Mouse (Mus musculus) kidney, embryonic 16.5 days (tissue): ENCODE measurements around the gene Lrp6. TPM values are rescaled to one million over a fixed set of nuclear protein-coding genes. Genes with fewer than 3 reads are reported as not detected.

Source experiments
- ATAC-seq: fragments of 200-750 bp; cut with Nextera tagmentation; 2 replicates; pipeline ENCODE4 v1.8.0; 2017; ENCODE audit warnings: moderate TSS enrichment; ENCODE audit not compliant: low FRiP score, low TSS enrichment
- H3K27ac ChIP-seq: fragments of 300-500 bp; sonication (generic); 2 replicates; pipeline ENCODE4 v1.5.1; 2014; ENCODE audit warnings: low read length
- H3K27me3 ChIP-seq: fragments of 300-500 bp; sonication (generic); 2 replicates; pipeline ENCODE4 v1.6.1; 2014; ENCODE audit warnings: low read length, control low read depth, mixed read lengths; ENCODE audit not compliant: insufficient read depth
- H3K36me3 ChIP-seq: fragments of 300-500 bp; sonication (generic); 2 replicates; pipeline ENCODE4 v1.6.1; 2014; ENCODE audit warnings: low read length, control low read depth, mixed read lengths; ENCODE audit not compliant: insufficient read depth
- H3K4me1 ChIP-seq: fragments of 300-500 bp; sonication (generic); 2 replicates; pipeline ENCODE4 v1.6.1; 2014; ENCODE audit warnings: low read length, control low read depth, mixed read lengths; ENCODE audit not compliant: insufficient read depth
- H3K4me2 ChIP-seq: fragments of 300-500 bp; sonication (generic); replicated peaks from 2 replicates; pipeline ENCODE4 v1.6.1; 2014; ENCODE audit warnings: low read depth, low read length
- H3K4me3 ChIP-seq: fragments of 300-500 bp; sonication (generic); 2 replicates; pipeline ENCODE4 v1.5.1; 2014; ENCODE audit warnings: mild to moderate bottlenecking, low read length
- H3K9ac ChIP-seq: fragments of 300-500 bp; sonication (generic); replicated peaks from 2 replicates; pipeline ENCODE4 v1.6.1; 2014; ENCODE audit warnings: low read length
- H3K9me3 ChIP-seq: fragments of 300-500 bp; sonication (generic); 2 replicates; pipeline ENCODE4 v1.6.1; 2016; ENCODE audit warnings: low read length, control low read depth
- WGBS: fragments of 180-500 bp; shearing (Covaris S2); extraction: QIAGEN DNeasy Blood & Tissue Kit; methylation state at CpG from one replicate; pipeline ENCODE4 v1.1.7; 2014; 5-methylcytosine and 5-hydroxymethylcytosine counted together
- polyA plus RNA-seq: library from polyadenylated mRNA; unstranded; fragments of >200 nt; fragmentation: Nextera tagmentation; extraction: Ambion mirVana; gene quantifications from 2 replicates; pipeline ENCODE4 v1.2.1, GENCODE M21; 2015

Lrp6 gene
- polyA plus RNA-seq, 1 experiment from 2014 or later, result 37.4 TPM

DNA sequence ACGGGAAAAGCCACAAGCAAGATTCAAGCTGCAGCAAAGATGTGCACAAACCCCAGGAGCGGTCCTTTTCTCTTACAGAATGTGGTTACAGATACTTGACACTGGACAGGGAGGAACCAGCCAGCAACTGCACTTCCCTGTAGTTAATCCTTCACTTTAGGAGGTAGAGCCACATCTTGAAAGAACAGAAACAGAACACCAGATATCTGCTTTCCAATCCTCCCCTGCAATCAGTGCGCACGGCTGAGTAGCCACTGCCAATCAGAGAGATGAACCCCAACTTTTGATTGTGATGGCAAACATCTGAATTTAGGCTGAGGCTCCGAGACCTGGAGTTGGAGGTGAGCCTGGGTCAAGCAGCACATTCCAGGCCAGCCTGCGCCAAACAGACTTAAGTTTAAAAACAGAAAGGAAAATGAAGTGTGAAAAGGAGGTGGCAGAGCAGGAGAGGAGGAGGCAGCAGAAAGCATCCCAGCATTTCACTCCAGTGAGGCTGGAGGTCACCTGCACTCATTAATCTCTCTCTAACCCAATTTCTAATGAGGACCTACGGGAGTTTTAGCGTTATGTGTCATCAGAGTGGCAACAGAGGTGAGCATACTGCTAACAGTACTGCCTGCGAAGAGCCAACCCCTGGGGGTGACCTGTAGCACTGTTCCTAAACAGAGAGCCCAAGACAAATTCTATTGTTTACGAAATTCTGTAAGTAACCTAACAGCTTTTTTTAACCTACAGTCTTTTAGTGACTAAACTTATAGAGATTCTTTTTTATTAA is 39.8 kb downstream of the Lrp6 start:
- peaks cover 42% of the 10 kb centered on the region for H3K4me1 ChIP-seq
- H3K9ac ChIP-seq, result no peak overlapping the region
- 28% methylated on average over 10 of the region's 10 CpGs for WGBS
- H3K4me2 ChIP-seq, result 0 out of 2 replicates have a peak overlapping the region, but pooled peaks have one; percentile 3
- peaks cover 3% of the 10 kb centered on the region; the same call in 1 of the 2 replicates for H3K36me3 ChIP-seq
- peak overlapping the region; percentile 44 for H3K27ac ChIP-seq
- peak; percentile 83 for ATAC-seq
- no peaks in the 10 kb centered on the region for H3K9me3 ChIP-seq
- no peaks in the 10 kb centered on the region for H3K27me3 ChIP-seq
- H3K4me3 ChIP-seq, result no peak overlapping the region

DNA sequence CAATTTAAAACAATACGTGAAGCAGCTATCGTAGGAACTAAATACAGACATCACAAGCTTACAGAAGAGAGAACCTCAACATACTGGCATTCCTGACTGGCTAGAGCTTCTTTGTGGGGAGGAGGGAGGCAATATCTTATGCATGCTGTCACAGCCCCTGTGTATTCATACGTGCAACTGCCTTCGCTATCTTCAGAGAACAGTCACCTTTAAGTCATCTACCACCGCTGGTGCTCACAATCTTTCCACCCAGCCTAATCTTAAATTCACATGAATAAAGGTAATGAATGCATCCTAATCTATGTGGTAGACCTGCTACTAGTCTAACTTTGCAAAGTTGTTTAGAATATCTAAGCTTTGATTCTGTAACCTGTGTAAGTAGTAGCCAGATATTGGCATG is 40.5 kb downstream of the Lrp6 start:
- H3K4me1 ChIP-seq, result peaks cover 47% of the 10 kb centered on the region
- H3K9me3 ChIP-seq, result no peaks in the 10 kb centered on the region
- H3K27me3 ChIP-seq, result no peaks in the 10 kb centered on the region
- H3K36me3 ChIP-seq, result peaks cover 3% of the 10 kb centered on the region; the same call in 1 of the 2 replicates
- no peak overlapping the region for H3K27ac ChIP-seq
- no peak overlapping the region for H3K4me2 ChIP-seq
- WGBS, result 53% methylated on average over 5 of the region's 5 CpGs
- H3K4me3 ChIP-seq, result no peak overlapping the region
- no peak for ATAC-seq
- H3K9ac ChIP-seq, result no peak overlapping the region

DNA sequence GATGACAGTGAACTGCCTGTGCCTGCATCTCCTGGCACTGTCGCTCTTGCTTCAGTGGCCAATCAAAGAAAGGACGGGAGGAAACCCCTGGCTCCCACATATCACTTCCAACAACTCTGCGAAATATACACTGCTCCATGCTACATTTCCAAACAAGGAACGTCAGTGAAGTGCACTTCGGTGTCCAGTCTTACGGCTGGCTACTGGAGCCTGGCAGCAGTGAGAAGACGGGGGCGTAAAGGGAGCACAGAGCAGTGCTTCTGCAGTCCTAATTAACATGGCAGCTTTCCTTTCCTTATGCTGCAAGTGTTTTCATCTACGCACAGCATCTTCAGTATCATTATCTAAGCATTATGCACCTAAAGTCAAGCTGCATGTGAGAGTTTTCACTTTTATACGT is 45.4 kb downstream of the Lrp6 start:
- 0 out of 2 replicates have a peak overlapping the region, but pooled peaks have one; percentile 7 for H3K4me2 ChIP-seq
- H3K27ac ChIP-seq, result peak overlapping the region; percentile 57
- 47% methylated on average over 10 of the region's 10 CpGs for WGBS
- H3K27me3 ChIP-seq, result no peaks in the 10 kb centered on the region
- no peak overlapping the region for H3K4me3 ChIP-seq
- no peaks in the 10 kb centered on the region for H3K36me3 ChIP-seq
- no peak overlapping the region for H3K9ac ChIP-seq
- ATAC-seq, result no peak
- peaks cover 39% of the 10 kb centered on the region for H3K4me1 ChIP-seq
- H3K9me3 ChIP-seq, result no peaks in the 10 kb centered on the region

DNA sequence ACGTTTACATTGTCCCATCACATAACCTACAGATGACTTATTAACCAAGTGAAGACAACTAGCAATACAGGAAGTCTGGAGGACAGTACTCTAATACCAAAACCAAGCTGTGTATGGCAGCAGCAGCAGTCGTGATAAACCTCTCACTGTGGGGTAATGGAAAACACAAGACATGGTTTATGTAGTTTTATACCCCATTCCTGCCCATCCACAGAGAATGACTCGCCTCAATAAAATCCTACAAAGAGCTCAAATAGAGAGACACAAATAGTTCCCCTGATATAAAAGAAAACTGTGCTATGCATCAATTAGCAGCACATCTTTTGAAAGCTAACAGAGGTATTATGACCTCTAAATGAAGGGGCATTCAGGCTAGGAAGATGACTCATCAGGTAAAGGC is 45.9 kb downstream of the Lrp6 start:
- no peak for ATAC-seq
- no peak overlapping the region for H3K4me3 ChIP-seq

DNA sequence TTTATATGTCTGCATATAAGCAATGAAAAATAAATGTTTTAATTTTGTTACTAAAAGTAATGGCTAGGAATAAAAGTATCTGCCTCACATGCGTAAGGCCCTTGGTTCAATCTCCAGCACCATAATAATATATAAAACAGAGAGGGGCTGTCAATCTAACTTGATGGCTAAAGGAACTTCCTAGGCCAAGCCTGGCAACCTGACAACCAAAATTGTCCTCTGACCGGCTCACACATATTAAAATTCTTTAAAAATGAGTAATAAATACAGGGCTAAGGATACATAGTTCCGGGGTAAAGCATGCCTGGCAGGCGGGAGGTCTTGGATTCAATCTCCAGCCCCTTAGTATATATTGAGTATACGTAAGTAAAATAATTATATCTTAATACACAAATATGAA is 48.3 kb downstream of the Lrp6 start:
- no peak overlapping the region for H3K4me3 ChIP-seq
- H3K27ac ChIP-seq, result no peak overlapping the region
- H3K9ac ChIP-seq, result no peak overlapping the region
- H3K4me2 ChIP-seq, result no peak overlapping the region
- 87% methylated on average over 5 of the region's 5 CpGs for WGBS
- H3K4me1 ChIP-seq, result peaks cover 36% of the 10 kb centered on the region
- ATAC-seq, result no peak
- no peaks in the 10 kb centered on the region for H3K9me3 ChIP-seq
- no peaks in the 10 kb centered on the region for H3K36me3 ChIP-seq
- H3K27me3 ChIP-seq, result no peaks in the 10 kb centered on the region

More for the DNA sequence above, 45.9 kb downstream of the Lrp6 start:
- H3K27me3 ChIP-seq, result no peaks in the 10 kb centered on the region
- WGBS, result 41% methylated on average over 3 of the region's 3 CpGs
- H3K9me3 ChIP-seq, result no peaks in the 10 kb centered on the region
- H3K36me3 ChIP-seq, result no peaks in the 10 kb centered on the region
- H3K4me2 ChIP-seq, result 0 out of 2 replicates have a peak overlapping the region, but pooled peaks have one; percentile 7
- H3K9ac ChIP-seq, result no peak overlapping the region
- H3K4me1 ChIP-seq, result peaks cover 35% of the 10 kb centered on the region
- H3K27ac ChIP-seq, result peak overlapping the region; percentile 57; the same call in 1 of the 2 replicates

DNA sequence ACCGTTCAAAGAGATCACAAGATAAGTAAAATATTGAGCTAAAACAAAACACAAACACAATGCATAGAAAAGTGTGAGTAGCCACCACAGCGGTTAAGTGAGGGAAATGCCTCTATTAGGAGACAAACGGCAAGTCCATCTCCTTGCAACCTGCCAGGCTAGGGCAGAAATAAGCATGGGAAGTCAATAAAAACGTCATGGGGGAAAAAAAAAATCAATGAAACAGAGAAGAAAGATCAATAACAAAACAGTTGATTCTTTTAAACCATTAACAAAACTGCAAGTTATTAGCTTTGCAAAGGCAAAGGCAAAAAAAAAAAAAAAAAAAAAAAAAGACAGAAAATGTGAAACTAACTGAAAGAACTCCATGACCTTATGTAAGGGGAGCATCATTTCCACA is 49.6 kb downstream of the Lrp6 start:
- Histone ChIP-seq H3K27ac (no peak overlapping the region), H3K9me3 (no peaks in the 10 kb centered on the region), H3K4me2 (no peak overlapping the region), H3K4me1 (peaks cover 38% of the 10 kb centered on the region), H3K9ac (no peak overlapping the region), H3K27me3 (no peaks in the 10 kb centered on the region), H3K36me3 (no peaks in the 10 kb centered on the region), H3K4me3 (no peak overlapping the region)
- 52% methylated on average over 4 of the region's 4 CpGs for WGBS
- ATAC-seq, result no peak

DNA sequence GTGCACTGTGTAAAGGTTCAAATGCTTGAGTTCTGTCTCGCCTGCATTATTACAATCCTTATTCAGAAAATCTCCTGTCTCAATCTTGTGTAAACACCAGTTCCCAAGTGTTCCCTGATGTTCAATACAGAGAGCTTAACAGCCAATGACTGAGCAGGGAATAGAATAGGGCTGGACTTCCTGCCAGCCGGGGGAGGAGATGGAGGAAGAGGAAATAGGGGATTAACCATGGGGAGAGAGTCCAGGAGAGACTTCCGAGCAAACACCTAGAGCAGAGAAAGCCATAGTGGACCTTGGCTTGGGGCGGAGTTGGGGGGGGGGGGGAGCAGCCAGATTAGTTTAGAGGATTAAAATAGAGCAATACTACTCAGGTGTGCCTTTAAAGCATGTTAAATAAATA is 51.3 kb downstream of the Lrp6 start:
- 69% methylated on average over 4 of the region's 4 CpGs for WGBS
- no peak; the same call in 1 of the 2 replicates for ATAC-seq
- no peak overlapping the region for H3K4me3 ChIP-seq

DNA sequence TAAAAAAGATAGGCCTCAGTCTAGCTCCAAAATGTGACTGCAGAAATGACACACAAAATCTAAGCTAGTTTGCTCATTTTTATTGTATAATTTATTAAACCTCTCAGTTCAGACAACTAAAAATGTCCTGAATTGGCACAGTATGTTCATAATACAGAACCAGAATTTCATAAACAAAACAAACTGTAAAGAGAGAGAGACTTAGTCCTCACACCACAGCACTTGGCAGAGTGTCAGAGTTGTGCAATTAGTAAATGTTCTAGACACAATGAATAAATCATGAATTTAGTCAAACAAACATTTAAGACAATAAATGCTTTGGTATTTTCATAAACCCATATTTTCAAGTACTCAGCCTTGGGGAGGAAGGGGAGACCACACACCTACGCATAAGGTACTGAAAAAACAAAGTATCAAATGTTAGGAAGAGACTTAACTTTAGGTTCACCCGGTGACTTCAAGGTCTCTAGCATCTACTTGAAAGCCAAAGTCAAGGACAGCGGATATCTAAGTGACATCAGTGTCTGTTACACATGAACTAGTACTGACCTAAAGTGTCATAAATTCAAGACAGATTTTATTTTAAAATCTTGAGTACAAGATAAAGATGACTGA is 52.8 kb downstream of the Lrp6 start:
- Histone ChIP-seq H3K27me3 (no peaks in the 10 kb centered on the region), H3K4me1 (peaks cover 42% of the 10 kb centered on the region), H3K36me3 (0 out of 2 replicates have a peak, but pooled peaks cover under 1% of the 10 kb centered on the region), H3K4me2 (no peak overlapping the region), H3K9ac (no peak overlapping the region), H3K9me3 (no peaks in the 10 kb centered on the region), H3K4me3 (no peak overlapping the region), H3K27ac (no peak overlapping the region)
- 52% methylated on average over 3 of the region's 3 CpGs for WGBS
- no peak for ATAC-seq

More for the DNA sequence above, 51.3 kb downstream of the Lrp6 start:
- no peaks in the 10 kb centered on the region for H3K36me3 ChIP-seq
- no peak overlapping the region for H3K9ac ChIP-seq
- no peak overlapping the region for H3K4me2 ChIP-seq
- peaks cover 39% of the 10 kb centered on the region for H3K4me1 ChIP-seq
- H3K9me3 ChIP-seq, result no peaks in the 10 kb centered on the region
- H3K27ac ChIP-seq, result no peak overlapping the region
- no peaks in the 10 kb centered on the region for H3K27me3 ChIP-seq

DNA sequence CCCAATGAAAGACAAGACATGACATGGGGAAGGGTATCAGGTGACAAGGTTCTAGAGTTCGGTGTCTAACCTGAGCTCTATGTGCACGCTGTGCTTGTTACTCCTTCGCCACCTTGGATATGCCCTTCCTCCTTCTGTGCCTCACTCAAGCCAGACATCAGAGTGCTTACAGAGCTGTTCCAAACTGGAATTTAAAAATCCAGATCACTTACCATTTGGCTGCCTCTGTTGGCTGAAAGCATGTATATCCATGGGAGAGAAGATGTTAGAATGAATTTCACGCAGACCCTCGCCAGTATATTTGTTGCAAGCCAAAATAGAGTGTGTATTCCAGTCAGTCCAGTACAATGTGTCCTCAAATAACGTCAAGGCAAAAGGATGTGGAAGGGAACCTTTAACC is 53.8 kb downstream of the Lrp6 start:
- no peak for ATAC-seq
- H3K4me3 ChIP-seq, result no peak overlapping the region
- H3K4me2 ChIP-seq, result no peak overlapping the region
- H3K27ac ChIP-seq, result peak overlapping the region; percentile 43; the same call in 1 of the 2 replicates
- H3K9ac ChIP-seq, result no peak overlapping the region
- no peaks in the 10 kb centered on the region for H3K27me3 ChIP-seq
- peaks cover 42% of the 10 kb centered on the region for H3K4me1 ChIP-seq
- H3K36me3 ChIP-seq, result 0 out of 2 replicates have a peak, but pooled peaks cover 3% of the 10 kb centered on the region
- WGBS, result 71% methylated on average over 6 of the region's 6 CpGs
- H3K9me3 ChIP-seq, result no peaks in the 10 kb centered on the region

DNA sequence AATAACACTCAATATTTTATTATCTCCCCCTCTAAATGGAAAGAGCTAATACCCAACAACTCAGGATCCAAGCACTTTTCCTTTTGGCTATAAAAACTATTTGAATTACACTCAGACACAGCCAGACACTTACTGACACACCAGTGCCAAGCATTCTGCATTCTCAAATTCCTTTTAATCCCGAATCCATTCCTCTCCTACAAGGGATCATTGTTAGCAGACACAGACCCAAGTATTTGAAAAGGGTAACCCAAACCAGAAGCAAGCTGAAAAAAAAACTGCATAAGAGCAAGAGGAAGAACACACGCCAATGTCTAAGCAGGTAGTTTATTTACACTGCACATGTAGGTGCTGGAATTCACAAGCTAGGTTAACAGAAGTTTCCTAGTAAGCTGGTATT is 54.3 kb downstream of the Lrp6 start:
- no peak overlapping the region for H3K4me3 ChIP-seq
- WGBS, result 47% methylated on average over 2 of the region's 2 CpGs
- peaks cover 6% of the 10 kb centered on the region for H3K36me3 ChIP-seq
- peaks cover 42% of the 10 kb centered on the region for H3K4me1 ChIP-seq
- H3K9ac ChIP-seq, result no peak overlapping the region
- H3K9me3 ChIP-seq, result no peaks in the 10 kb centered on the region
- no peak overlapping the region for H3K4me2 ChIP-seq
- no peak for ATAC-seq
- no peak overlapping the region for H3K27ac ChIP-seq
- H3K27me3 ChIP-seq, result no peaks in the 10 kb centered on the region
